Mouse (Mus musculus) liver, embryonic 14.5 days (tissue): ENCODE measurements around the gene Zfp398. TPM values are rescaled to one million over a fixed set of nuclear protein-coding genes. Genes with fewer than 3 reads are reported as not detected.

Source experiments
- ATAC-seq: fragments of 200-750 bp; cut with Nextera tagmentation; 2 replicates; pipeline ENCODE4 v1.8.0; 2017; ENCODE audit warnings: moderate number of reproducible peaks, mild to moderate bottlenecking, moderate library complexity; ENCODE audit not compliant: insufficient read depth
- DNase-seq, 3 experiments: peaks; one replicate each; pipeline ENCODE4 v3.0.0-alpha.2; 2012 to 2013; ENCODE audit warnings: low read depth in 3 of 3, low spot score in 3 of 3
- H3K27ac ChIP-seq: fragments of 300-500 bp; sonication (generic); 2 replicates; pipeline ENCODE4 v1.5.1; 2014; ENCODE audit warnings: moderate library complexity, mild to moderate bottlenecking, control low read depth, inconsistent platforms
- H3K27me3 ChIP-seq: fragments of 300-500 bp; sonication (generic); 2 replicates; pipeline ENCODE4 v1.6.1; 2014; ENCODE audit warnings: mild to moderate bottlenecking, low read length, moderate library complexity; ENCODE audit not compliant: control insufficient read depth, insufficient read depth
- H3K36me3 ChIP-seq: fragments of 300-500 bp; sonication (generic); replicated peaks from 2 replicates; pipeline ENCODE4 v1.6.1; 2014; ENCODE audit warnings: low read depth; ENCODE audit not compliant: control insufficient read depth, insufficient read depth
- H3K4me1 ChIP-seq, 2 experiments: fragments of 200-500 bp in 1 of 2; fragments of 300-500 bp in 1 of 2; sonication (generic) in 1 of 2; replicated peaks; 2 replicates each; pipeline ENCODE4 v1.6.1; 2012 to 2014; ENCODE audit warnings: antibody characterized with exemption in 1 of 2, inconsistent platforms in 1 of 2, low read length in 1 of 2; ENCODE audit not compliant: control insufficient read depth in 2 of 2, insufficient read depth in 2 of 2
- H3K4me2 ChIP-seq: fragments of 300-500 bp; sonication (generic); 2 replicates; pipeline ENCODE4 v1.6.1; 2014; ENCODE audit warnings: low read depth, mild to moderate bottlenecking, control low read depth, moderate library complexity
- H3K4me3 ChIP-seq, 2 experiments: fragments of 200-500 bp in 1 of 2; fragments of 300-500 bp in 1 of 2; sonication (generic) in 1 of 2; 2 replicates each; pipeline ENCODE4 v1.5.1; 2012 to 2014; ENCODE audit warnings: low read depth in 2 of 2, low read length in 2 of 2, mild to moderate bottlenecking in 2 of 2, control low read depth in 1 of 2, inconsistent platforms in 1 of 2, moderate library complexity in 1 of 2; ENCODE audit not compliant: insufficient read depth in 1 of 2
- H3K9ac ChIP-seq: fragments of 300-500 bp; sonication (generic); replicated peaks from 2 replicates; pipeline ENCODE4 v1.6.1; 2014; ENCODE audit warnings: mild to moderate bottlenecking, control low read depth, moderate library complexity
- H3K9me3 ChIP-seq: fragments of 300-500 bp; sonication (generic); 2 replicates; pipeline ENCODE4 v1.6.1; 2016; ENCODE audit warnings: low read length, mixed read lengths; ENCODE audit not compliant: control insufficient read depth
- CTCF ChIP-seq: IDR thresholded peaks from 2 replicates; pipeline ENCODE4 v1.5.1; 2016; ENCODE audit warnings: antibody characterized with exemption, low read depth, control low read depth
- EP300 ChIP-seq: IDR thresholded peaks from 2 replicates; pipeline ENCODE4 v1.6.1; 2016; ENCODE audit warnings: antibody characterized with exemption, low read depth
- WGBS: fragments of 180-500 bp; shearing (Covaris S2); extraction: QIAGEN DNeasy Blood & Tissue Kit; methylation state at CpG from one replicate; pipeline ENCODE4 v1.1.7; 2014; ENCODE audit not compliant: insufficient replicate concordance; 5-methylcytosine and 5-hydroxymethylcytosine counted together
- polyA plus RNA-seq, 2 experiments: library from polyadenylated mRNA; depleted of rRNA in 1 of 2; stranded (reverse) in 1 of 2; unstranded in 1 of 2; fragments of >200 nt; fragmentation: Nextera tagmentation in 1 of 2; extraction: Ambion mirVana in 1 of 2; gene quantifications; 2 replicates each; pipeline versions ENCODE4 v1.2.1 to v1.2.3; 2012 to 2014

Zfp398 gene
- polyA plus RNA-seq, 2 experiments, result 1.2 to 1.7 TPM

DNA sequence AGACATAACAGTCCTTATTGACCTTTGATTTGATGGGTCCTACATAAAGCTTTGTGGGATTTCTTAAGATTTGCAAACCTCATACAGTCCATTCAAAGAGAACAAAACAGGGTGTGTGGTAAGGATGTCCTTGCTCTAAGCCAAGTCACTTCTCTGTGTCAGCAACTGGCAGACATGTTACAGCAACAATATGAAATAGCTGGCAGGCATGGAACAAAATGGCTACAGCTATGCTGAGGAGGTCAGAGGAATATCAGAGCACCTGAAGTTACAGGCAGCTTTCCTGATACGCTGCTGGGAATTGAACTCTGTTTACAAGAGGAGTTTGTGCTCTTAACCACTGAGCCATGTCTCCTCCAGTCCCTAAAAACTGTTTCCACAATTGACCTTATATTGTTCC lies 3.2 kb upstream of the Zfp398 start:
- no peak for TF ChIP-seq CTCF
- no peak for TF ChIP-seq EP300
- no peak for ATAC-seq
- no peaks in the 10 kb centered on the region for H3K36me3 ChIP-seq

DNA sequence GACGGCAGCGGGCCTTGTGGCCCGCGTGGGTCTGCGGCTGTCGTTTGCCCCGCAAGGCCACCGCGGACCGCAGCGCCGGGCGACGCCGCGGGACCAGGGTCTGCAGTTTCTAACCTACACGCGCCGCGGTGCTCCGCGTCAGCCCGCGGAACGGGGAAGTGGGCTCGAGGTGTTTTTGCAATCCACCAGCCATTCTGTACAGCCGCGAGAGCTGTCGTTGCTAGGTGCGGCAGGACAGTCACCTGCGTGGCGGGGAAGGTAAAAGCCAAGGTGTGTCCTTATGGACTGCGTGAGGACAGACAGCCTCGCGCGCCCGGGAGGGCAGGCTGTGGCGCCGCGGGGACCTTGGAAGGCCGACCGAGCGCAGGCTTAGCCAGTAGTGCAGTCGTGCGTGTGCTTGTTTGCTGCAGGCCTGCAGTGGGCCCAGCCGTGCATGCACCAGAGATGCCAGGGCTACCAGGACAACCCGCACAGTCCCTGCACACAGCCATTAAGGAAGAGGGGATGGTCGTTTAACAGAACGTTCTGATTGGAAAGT lies 592 bp downstream of the Zfp398 start:
- H3K27ac ChIP-seq, result peak overlapping the region; percentile 53
- ATAC-seq (peak; percentile 68), DNase-seq (peak in 1 of 3 experiments; percentile 40)
- under 1% methylated on average over 49 of the region's 49 CpGs for WGBS
- peak overlapping the region; percentile 91 for H3K4me2 ChIP-seq
- no peaks in the 10 kb centered on the region for H3K36me3 ChIP-seq
- no peaks in the 10 kb centered on the region for H3K9me3 ChIP-seq
- peak overlapping the region; percentile 84 to 91 for H3K4me3 ChIP-seq
- H3K9ac ChIP-seq, result peak overlapping the region; percentile 88
- peak; percentile 9; the same call in 1 of the 2 replicates for TF ChIP-seq CTCF
- TF ChIP-seq EP300, result no peak
- peaks cover 12 to 13% of the 10 kb centered on the region in 2 experiments; a peak in 3 of 4 replicates for H3K4me1 ChIP-seq
- H3K27me3 ChIP-seq, result no peaks in the 10 kb centered on the region

More for the DNA sequence above, 3.2 kb upstream of the Zfp398 start:
- H3K4me2 ChIP-seq, result no peak overlapping the region
- H3K9ac ChIP-seq, result no peak overlapping the region
- H3K9me3 ChIP-seq, result no peaks in the 10 kb centered on the region
- no peak for DNase-seq
- H3K27ac ChIP-seq, result no peak overlapping the region
- H3K4me3 ChIP-seq, result no peak overlapping the region
- peaks cover 2 to 3% of the 10 kb centered on the region in 2 experiments; a peak in 1 of 4 replicates for H3K4me1 ChIP-seq
- WGBS, result 79% methylated on average over 1 of the region's 1 CpGs
- no peaks in the 10 kb centered on the region for H3K27me3 ChIP-seq

DNA sequence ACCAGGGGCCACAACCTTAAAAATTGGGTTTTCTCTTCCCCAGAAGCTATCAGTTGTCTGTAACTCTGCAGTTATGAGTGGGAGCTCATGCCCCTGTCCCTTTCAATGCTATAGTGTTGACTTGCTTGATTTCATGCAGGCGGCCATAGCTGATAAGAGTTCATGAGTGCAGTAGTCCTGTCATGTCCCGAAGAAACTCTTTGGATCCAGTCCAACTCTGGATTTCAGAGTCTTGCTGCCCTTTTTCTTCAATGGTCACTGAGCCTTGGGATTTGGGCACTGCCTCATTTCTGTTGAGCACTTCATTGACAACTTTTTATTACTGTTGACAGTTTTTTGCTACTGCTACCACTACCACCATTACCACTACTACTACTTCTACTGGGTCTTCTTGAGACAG lies 2.2 kb downstream of the Zfp398 start:
- peaks cover 17 to 18% of the 10 kb centered on the region in 2 experiments for H3K4me1 ChIP-seq
- no peak overlapping the region for H3K4me3 ChIP-seq
- no peak overlapping the region for H3K27ac ChIP-seq
- H3K9me3 ChIP-seq, result no peaks in the 10 kb centered on the region
- ATAC-seq (no peak), DNase-seq (no peak)
- no peak overlapping the region for H3K9ac ChIP-seq
- H3K4me2 ChIP-seq, result peak overlapping the region; percentile 11; the same call in 1 of the 2 replicates
- WGBS, result 21% methylated on average over 2 of the region's 2 CpGs
- no peaks in the 10 kb centered on the region for H3K27me3 ChIP-seq
- H3K36me3 ChIP-seq, result no peaks in the 10 kb centered on the region
- TF ChIP-seq CTCF (no peak), EP300 (no peak)

DNA sequence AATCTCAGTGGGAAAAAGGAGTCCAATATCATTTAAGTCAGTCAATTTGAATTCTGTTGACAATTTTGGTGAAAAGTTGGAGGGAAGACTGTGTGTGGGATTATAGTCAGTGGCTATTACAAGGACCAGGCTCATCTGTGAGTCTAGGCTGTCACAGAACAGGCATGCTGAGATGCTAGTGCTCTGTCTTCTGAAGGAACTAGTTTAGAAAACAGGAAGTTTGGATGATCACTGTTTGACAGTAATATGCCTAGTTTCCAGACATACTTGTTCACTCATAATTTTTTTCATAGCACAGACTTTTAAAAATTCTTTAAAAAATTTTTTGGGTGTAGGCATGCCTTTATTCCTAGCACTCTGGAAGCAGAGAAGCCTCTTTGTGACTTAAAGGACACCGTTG lies 5.6 kb downstream of the Zfp398 start:
- no peak overlapping the region for H3K27ac ChIP-seq
- 96% methylated on average over 1 of the region's 1 CpGs for WGBS
- no peak overlapping the region for H3K4me2 ChIP-seq
- no peaks in the 10 kb centered on the region for H3K9me3 ChIP-seq
- H3K4me1 ChIP-seq, result peaks cover 17 to 19% of the 10 kb centered on the region in 2 experiments
- DNase-seq (no peak), ATAC-seq (no peak)
- no peak overlapping the region for H3K9ac ChIP-seq
- H3K36me3 ChIP-seq, result no peaks in the 10 kb centered on the region
- TF ChIP-seq EP300, result no peak
- no peak for TF ChIP-seq CTCF
- H3K27me3 ChIP-seq, result no peaks in the 10 kb centered on the region
- H3K4me3 ChIP-seq, result no peak overlapping the region

DNA sequence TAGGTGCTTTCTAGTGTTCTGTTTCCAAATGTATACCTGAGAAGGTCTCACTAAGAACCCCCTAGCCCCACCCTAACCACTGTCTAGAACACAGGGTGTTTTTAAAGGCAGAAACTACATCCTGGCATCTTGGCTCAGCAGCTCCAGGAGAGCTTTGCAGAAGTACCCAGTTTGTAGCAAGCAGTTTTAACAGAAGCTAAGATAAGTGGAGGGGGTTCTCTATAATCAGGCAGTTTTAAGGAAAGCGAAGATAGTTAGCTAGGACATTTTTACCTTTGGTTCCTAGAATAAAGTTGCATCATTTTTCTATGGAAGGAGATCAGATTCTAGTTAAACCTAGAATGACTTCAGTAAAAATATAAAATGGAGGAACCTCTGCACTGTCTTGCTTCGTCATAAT lies 6.4 kb downstream of the Zfp398 start:
- WGBS, result 70% methylated on average over 2 of the region's 2 CpGs
- Histone ChIP-seq H3K9me3 (no peaks in the 10 kb centered on the region), H3K4me1 (peaks cover 17 to 19% of the 10 kb centered on the region in 2 experiments), H3K36me3 (no peaks in the 10 kb centered on the region), H3K4me3 (no peak overlapping the region), H3K27ac (no peak overlapping the region), H3K9ac (no peak overlapping the region; the same call in 1 of the 2 replicates), H3K27me3 (no peaks in the 10 kb centered on the region), H3K4me2 (no peak overlapping the region)
- no peak for TF ChIP-seq EP300
- TF ChIP-seq CTCF, result no peak
- ATAC-seq, result no peak
- no peak for DNase-seq
